Mouse (Mus musculus) adipose tissue, adult 10 weeks (tissue): ENCODE measurements around the gene Entpd2. TPM values are rescaled to one million over a fixed set of nuclear protein-coding genes. Genes with fewer than 3 reads are reported as not detected.

Experiments used
- polyA plus RNA-seq: library from polyadenylated mRNA; stranded (reverse); fragments of 350-450 nt; fragmentation: Illumina TruSeq; extraction: RNeasy Lipid Tissue Mini Kit (QIAGEN cat#74804); gene quantifications from one replicate; pipeline ENCODE4 v1.2.3, GENCODE M21; 2014; ENCODE audit warnings: low read depth, low replicate concordance

Entpd2 gene
- 47.9 TPM for polyA plus RNA-seq

GRCm38 (mm10) chr2:25395721-25396596, at the start of gene Entpd2:
Entpd2 (plus strand) TSS chr2:25395874.

GRCm38 (mm10) chr2:25356208-25357079, 39.2 kb upstream of the Entpd2 start, which contains the start of gene Dpp7:
Dpp7 (minus strand) TSS chr2:25356359.

GRCm38 (mm10) chr2:25365091-25365761, 30.4 kb upstream of the Entpd2 start, which contains the start of gene Uap1l1:
Uap1l1 (minus strand) TSS chr2:25365682.

GRCm38 (mm10) chr2:25371764-25372643, 23.7 kb upstream of the Entpd2 start, which contains the start of gene Sapcd2:
Sapcd2 (plus strand) TSS chr2:25372321.

GRCm38 (mm10) chr2:25399051-25399450, 3.4 kb downstream of the Entpd2 start, which contains the start of gene Npdc1:
Npdc1 (plus strand) TSS chr2:25399351.

DNA sequence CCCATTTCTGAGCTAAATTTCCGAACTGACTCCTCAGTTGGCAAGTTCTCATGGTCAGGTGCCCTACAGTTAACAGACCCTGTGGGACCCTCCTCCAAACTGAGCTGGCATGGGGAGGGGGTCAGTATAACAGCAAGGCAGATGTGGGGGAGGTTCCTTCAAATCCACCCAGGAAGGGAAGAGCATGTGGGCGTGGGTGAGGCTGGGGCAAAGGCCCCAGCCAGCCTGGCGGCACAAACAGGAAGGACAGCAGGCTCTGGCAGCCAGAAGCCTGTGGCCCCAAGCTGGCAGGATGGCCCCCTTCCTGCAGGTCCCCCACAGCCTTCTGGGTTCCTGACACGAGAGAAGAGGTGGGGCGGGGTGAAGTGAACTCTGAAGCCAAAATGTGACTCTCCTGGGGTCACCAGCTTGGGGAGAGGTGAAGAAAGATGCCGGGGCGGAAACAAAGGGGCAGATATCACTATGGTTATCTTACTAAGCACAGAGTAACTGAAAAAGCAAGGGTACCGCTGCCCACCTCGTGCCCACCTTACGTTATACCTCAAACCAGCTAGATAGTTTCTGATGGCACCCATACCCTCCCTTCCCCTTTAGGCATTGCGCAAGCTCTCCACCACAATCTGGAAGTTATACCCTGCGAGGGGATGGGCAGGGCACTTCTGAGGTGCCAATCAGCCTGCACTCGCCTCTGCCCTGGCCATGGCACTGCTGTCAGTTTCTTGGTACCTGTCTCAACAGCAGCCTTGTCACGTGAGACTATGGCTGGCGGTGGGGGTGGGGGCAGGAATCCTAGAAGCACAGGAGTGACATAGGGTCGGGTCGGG, 27.1 kb downstream of the Entpd2 start, which contains the start of gene Fut7:
Gene Fut7 (plus strand): TSS at position 681 of the 824 bp plus-strand sequence.

DNA sequence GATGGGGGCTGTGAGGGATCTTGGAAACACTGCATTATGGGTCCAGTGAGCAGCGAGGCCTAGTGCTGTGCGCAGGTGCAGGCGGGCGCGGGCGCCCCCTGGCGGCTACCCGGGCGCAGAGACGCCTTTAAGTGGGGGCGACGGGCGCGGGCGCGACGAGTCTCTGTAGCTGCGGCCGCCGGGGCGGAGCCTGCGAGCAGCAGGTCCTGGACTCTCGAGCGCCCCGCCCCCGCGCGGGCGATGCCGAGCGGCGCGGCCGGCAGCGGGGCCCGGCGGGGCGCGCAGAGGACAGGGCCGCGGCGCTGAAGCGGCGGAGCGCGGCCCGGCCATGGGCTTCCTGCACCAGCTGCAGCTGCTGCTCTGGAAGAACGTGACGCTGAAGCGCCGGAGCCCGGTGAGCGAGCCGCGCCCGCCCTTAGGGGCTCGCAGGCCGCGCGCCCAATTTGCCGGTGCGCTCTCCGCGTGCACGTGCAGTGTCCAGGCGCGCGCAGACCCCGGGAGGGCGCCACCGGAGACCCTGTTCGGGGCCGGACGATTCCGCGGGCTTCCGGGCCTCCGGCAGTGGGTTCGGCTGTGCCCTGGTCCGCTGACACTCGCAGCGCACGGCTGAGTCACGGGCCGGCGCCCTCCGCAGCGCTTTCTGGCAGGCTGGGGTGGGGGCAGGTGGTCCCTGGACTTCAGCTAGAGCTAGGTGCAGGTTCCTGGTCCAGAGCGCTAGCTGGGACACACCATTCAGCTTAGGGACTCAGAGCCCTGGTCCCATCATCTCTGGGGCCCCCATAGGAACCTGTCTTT, 33.0 kb downstream of the Entpd2 start, which contains the start of gene Abca2:
Gene Abca2 (plus strand): TSS at position 262 of the 795 bp plus-strand sequence.

Other genes with a start within 250 kb of the Entpd2 start
- gene Nrarp, start 215.1 kb upstream of the Entpd2 start, polyA plus RNA-seq, result 6.2 TPM
- gene Tor4a, start 199.0 kb upstream of the Entpd2 start, polyA plus RNA-seq, result 24.7 TPM
- 43.3 TPM for gene Nelfb, start 184.4 kb upstream of the Entpd2 start, polyA plus RNA-seq
- gene Stpg3, start 181.2 kb upstream of the Entpd2 start, polyA plus RNA-seq, result 1.8 TPM
- 6.7 TPM for gene Fam166a, start 177.1 kb upstream of the Entpd2 start, polyA plus RNA-seq
- gene Tubb4b, start 171.2 kb upstream of the Entpd2 start, polyA plus RNA-seq, result 224 TPM
- not detected for gene Slc34a3, start 161.5 kb upstream of the Entpd2 start, polyA plus RNA-seq
- gene Rnf224, start 159.1 kb upstream of the Entpd2 start, polyA plus RNA-seq, result not detected
- gene Rnf208, start 153.6 kb upstream of the Entpd2 start, polyA plus RNA-seq, result 6.8 TPM
- gene Cysrt1, start 153.4 kb upstream of the Entpd2 start, polyA plus RNA-seq, result 0.38 TPM
- 13.6 TPM for gene AL732309.1, start 149.0 kb upstream of the Entpd2 start, polyA plus RNA-seq
- 27.6 TPM for gene Tmem203, start 140.4 kb upstream of the Entpd2 start, polyA plus RNA-seq
- gene Tprn, start 133.3 kb upstream of the Entpd2 start, polyA plus RNA-seq, result 11.7 TPM
- gene Ssna1, start 123.4 kb upstream of the Entpd2 start, polyA plus RNA-seq, result 57.4 TPM
- 70.9 TPM for gene Anapc2, start 123.4 kb upstream of the Entpd2 start, polyA plus RNA-seq
- 2.1 TPM for gene Tmem210, start 107.7 kb upstream of the Entpd2 start, polyA plus RNA-seq
- 2.9 TPM for gene Lrrc26, start 106.0 kb upstream of the Entpd2 start, polyA plus RNA-seq
- not detected for gene Grin1, start 76.7 kb upstream of the Entpd2 start, polyA plus RNA-seq
- gene Man1b1, start 63.5 kb upstream of the Entpd2 start, polyA plus RNA-seq, result 44.1 TPM
- 15.5 TPM for gene Dpp7, start 39.5 kb upstream of the Entpd2 start, polyA plus RNA-seq
- 26.4 TPM for gene Uap1l1, start 30.2 kb upstream of the Entpd2 start, polyA plus RNA-seq
- gene Sapcd2, start 23.6 kb upstream of the Entpd2 start, polyA plus RNA-seq, result 1.5 TPM
- gene Npdc1, start 3.5 kb downstream of the Entpd2 start, polyA plus RNA-seq, result 94.7 TPM
- gene Fut7, start 27.4 kb downstream of the Entpd2 start, polyA plus RNA-seq, result 0.61 TPM
- 204 TPM for gene Abca2, start 32.8 kb downstream of the Entpd2 start, polyA plus RNA-seq
- gene Clic3, start 61.0 kb downstream of the Entpd2 start, polyA plus RNA-seq, result 34.4 TPM
- 79.8 TPM for gene Paxx, start 65.2 kb downstream of the Entpd2 start, polyA plus RNA-seq
- 1,188 TPM for gene Ptgds, start 74.2 kb downstream of the Entpd2 start, polyA plus RNA-seq
- 383 TPM for gene Lcn12, start 98.0 kb downstream of the Entpd2 start, polyA plus RNA-seq
- gene Fbxw5, start 104.9 kb downstream of the Entpd2 start, polyA plus RNA-seq, result 74.6 TPM
- gene C8g, start 105.8 kb downstream of the Entpd2 start, polyA plus RNA-seq, result 7.2 TPM
- 15.6 TPM for gene Traf2, start 151.1 kb downstream of the Entpd2 start, polyA plus RNA-seq
- gene Edf1, start 162.0 kb downstream of the Entpd2 start, polyA plus RNA-seq, result 250 TPM
- gene Mamdc4, start 179.0 kb downstream of the Entpd2 start, polyA plus RNA-seq, result 1.1 TPM
- gene Phpt1, start 179.3 kb downstream of the Entpd2 start, polyA plus RNA-seq, result 65.3 TPM
- gene Ajm1, start 185.9 kb downstream of the Entpd2 start, polyA plus RNA-seq, result 1.7 TPM
- gene Rabl6, start 212.6 kb downstream of the Entpd2 start, polyA plus RNA-seq, result 69.7 TPM
- gene Ccdc183, start 221.8 kb downstream of the Entpd2 start, polyA plus RNA-seq, result 7.2 TPM
- 48.8 TPM for gene Tmem141, start 226.1 kb downstream of the Entpd2 start, polyA plus RNA-seq
- 41.5 TPM for gene Fcna, start 232.2 kb downstream of the Entpd2 start, polyA plus RNA-seq